Mouse (Mus musculus) limb, embryonic 10.5 days (tissue): Measurements from ENCODE around the gene Pcid2. TPM values are rescaled to one million over a fixed set of nuclear protein-coding genes. Genes with fewer than 3 reads are reported as not detected.

ENCODE experiments used
- DNase-seq: peaks from one replicate; pipeline ENCODE4 v3.0.0-alpha.2; 2017; ENCODE audit warnings: low spot score
- H3K27ac ChIP-seq: fragments of 300-500 bp; sonication (generic); 2 replicates; pipeline ENCODE4 v1.5.1; 2016; ENCODE audit warnings: mild to moderate bottlenecking
- H3K27me3 ChIP-seq: fragments of 300-500 bp; sonication (generic); 2 replicates; pipeline ENCODE4 v1.6.1; 2016; ENCODE audit warnings: low read depth, mild to moderate bottlenecking; ENCODE audit not compliant: poor library complexity, severe bottlenecking
- H3K36me3 ChIP-seq: fragments of 300-500 bp; sonication (generic); 2 replicates; pipeline ENCODE4 v1.6.1; 2016; ENCODE audit warnings: mild to moderate bottlenecking, moderate library complexity
- H3K4me1 ChIP-seq: fragments of 300-500 bp; sonication (generic); 2 replicates; pipeline ENCODE4 v1.6.1; 2016
- H3K4me3 ChIP-seq: fragments of 300-500 bp; sonication (generic); 2 replicates; pipeline ENCODE4 v1.5.1; 2016; ENCODE audit warnings: mild to moderate bottlenecking, moderate library complexity
- H3K9me3 ChIP-seq: fragments of 300-500 bp; sonication (generic); replicated peaks from 2 replicates; pipeline ENCODE4 v1.6.1; 2016; ENCODE audit warnings: mild to moderate bottlenecking
- WGBS: fragments of 180-500 bp; shearing (Covaris S2); methylation state at CpG from one replicate; pipeline ENCODE4 v1.1.7; 2016; 5-methylcytosine and 5-hydroxymethylcytosine counted together
- polyA plus RNA-seq: library from polyadenylated mRNA; unstranded; fragments of >200 nt; fragmentation: Nextera tagmentation; extraction: Ambion mirVana; gene quantifications from 2 replicates; pipeline ENCODE4 v1.2.1, GENCODE M21; 2016

Pcid2 gene
- polyA plus RNA-seq, 1 experiment from 2014 or later: 62.9 TPM

DNA sequence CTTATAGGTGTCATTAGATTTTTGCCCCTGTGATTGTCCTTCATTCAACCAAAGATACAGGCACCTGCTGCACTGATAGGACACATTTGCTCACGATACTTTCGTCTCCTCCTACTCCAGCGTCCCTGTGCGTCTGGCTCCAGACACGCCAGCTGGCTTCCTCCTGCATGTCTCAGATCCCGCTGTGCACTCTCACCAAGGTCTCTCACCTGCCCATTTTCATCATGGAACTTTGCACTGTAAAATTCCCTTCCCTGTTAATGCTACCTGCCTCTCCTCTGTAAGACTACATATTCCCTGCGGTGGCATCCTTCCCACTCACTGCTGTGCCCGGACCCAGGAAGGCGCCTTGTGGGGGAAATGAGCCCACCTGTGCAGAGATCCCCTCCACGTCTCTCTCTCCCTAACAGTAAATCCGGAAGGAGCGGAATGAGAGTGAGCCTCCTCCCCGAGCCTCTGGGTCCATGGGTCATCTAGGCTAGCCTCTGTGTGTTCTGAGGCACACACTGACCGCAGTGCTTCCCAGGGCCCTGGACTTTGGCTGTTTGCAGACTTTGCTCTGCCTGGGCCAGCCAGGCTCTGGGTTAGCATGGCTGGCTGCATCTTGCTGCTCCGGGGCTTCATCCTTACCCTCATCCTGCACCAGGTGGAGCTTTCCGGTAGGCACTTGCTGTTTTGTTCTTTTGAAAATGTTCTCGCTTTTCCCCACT, 44.7 kb downstream of the Pcid2 start, which contains the start of gene Proz:
Gene Proz (plus strand): TSS at position 474 of the 710 bp plus-strand sequence.
- Histone ChIP-seq H3K36me3 (no peaks in the 10 kb centered on the region), H3K9me3 (no peaks in the 10 kb centered on the region), H3K4me3 (no peak within 1 kb of the TSS), H3K27ac (no peak within 1 kb of the TSS), H3K4me1 (no peaks in the 10 kb centered on the region), H3K27me3 (no peaks in the 10 kb centered on the region)
- DNase-seq: no peak
- WGBS: 82% methylated on average over 17 of the region's 17 CpGs

DNA sequence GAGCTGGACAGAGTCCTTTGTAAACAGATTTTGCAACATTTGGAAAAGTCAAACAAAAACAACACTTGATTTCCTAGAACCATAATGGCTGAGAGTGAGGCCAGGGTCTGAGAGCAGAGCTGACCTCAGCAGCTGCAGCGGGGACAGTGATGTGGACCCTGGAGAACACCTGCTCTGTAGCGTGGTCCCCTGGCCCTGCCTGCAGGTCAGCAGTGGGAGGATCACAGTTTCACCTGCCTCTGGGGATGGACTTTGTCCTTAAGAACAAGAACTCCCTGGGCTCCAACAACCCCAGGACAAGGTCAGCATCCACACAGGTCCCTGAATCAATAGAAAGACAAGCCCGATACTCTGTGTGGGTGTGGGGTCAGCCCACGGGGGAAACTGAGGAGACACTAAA, 47.9 kb downstream of the Pcid2 start:
- no peaks in the 10 kb centered on the region for H3K36me3 ChIP-seq
- H3K4me1 ChIP-seq: no peaks in the 10 kb centered on the region
- H3K27me3 ChIP-seq: no peaks in the 10 kb centered on the region
- DNase-seq: no peak
- H3K27ac ChIP-seq: no peak overlapping the region
- 85% methylated on average over 4 of the region's 4 CpGs for WGBS
- no peaks in the 10 kb centered on the region for H3K9me3 ChIP-seq
- H3K4me3 ChIP-seq: no peak overlapping the region

DNA sequence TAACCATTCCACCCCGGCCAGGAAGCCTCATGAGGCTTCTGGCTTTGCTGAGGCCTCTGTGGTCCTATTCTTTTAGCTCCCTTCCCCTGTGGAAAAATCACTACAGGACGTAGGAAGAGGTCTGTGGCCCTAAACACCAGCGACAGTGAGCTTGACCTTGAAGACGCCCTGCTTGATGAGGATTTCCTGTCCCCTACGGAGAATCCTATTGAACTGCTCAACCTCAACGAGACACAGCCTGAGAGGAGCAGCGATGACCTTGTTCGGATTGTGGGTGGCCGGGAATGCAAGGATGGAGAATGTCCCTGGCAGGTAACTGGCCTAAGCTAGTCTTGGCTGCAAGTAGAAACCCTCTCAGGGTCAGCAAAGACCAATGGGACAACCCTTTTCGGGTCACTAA, 54.7 kb downstream of the Pcid2 start:
- H3K36me3 ChIP-seq: no peaks in the 10 kb centered on the region
- H3K9me3 ChIP-seq: no peaks in the 10 kb centered on the region
- no peak overlapping the region for H3K4me3 ChIP-seq
- H3K4me1 ChIP-seq: peaks cover 5% of the 10 kb centered on the region; the same call in 1 of the 2 replicates
- DNase-seq: no peak
- 84% methylated on average over 10 of the region's 10 CpGs for WGBS
- H3K27me3 ChIP-seq: no peaks in the 10 kb centered on the region
- H3K27ac ChIP-seq: no peak overlapping the region

DNA sequence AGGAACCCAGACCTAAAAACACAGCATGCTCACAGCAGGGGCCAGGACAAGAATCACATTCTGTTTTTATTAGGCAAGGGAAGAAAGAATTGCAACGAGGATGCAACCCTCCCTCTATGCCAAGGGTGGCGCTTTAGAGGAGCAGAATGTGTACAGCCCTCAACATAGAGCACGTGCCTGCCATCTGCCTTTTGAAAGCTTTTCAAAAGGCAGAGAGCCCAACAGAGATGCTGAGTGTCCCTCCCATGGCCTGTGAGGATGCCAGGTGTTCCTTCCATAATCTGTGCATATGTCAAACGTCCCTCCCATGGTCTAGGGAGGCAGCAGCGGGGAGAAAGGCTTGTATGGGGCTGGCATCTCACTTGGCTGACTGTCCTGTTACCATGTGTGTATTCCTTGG, 57.6 kb downstream of the Pcid2 start:
- DNase-seq: no peak
- Histone ChIP-seq H3K4me1 (peaks cover 5% of the 10 kb centered on the region; the same call in 1 of the 2 replicates), H3K9me3 (no peaks in the 10 kb centered on the region), H3K36me3 (no peaks in the 10 kb centered on the region), H3K27me3 (no peaks in the 10 kb centered on the region), H3K4me3 (no peak overlapping the region), H3K27ac (no peak overlapping the region)
- 67% methylated on average over 5 of the region's 5 CpGs for WGBS

DNA sequence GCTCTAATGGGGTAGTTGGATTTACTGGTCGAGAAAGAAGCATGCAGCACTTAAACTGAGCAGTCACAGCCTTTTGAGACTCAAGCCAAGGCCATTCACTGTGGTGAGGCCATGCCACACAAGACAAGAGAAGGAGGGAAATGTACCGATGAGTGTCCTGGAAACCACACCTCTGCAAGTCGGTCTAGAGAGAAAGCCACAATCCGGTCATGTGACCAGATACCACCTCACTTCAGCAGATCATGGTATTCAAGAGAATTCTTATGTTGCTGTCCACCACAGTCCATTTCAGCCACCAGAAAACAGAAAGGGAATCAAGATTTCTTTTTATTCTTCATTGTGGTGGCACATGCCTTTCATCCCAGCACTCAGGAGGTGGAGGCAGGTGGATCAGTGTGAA, 63.8 kb downstream of the Pcid2 start:
- no peak overlapping the region for H3K27ac ChIP-seq
- no peaks in the 10 kb centered on the region for H3K27me3 ChIP-seq
- no peaks in the 10 kb centered on the region for H3K36me3 ChIP-seq
- WGBS: 92% methylated on average over 4 of the region's 4 CpGs
- DNase-seq: no peak
- no peak overlapping the region for H3K4me3 ChIP-seq
- H3K4me1 ChIP-seq: peaks cover 14% of the 10 kb centered on the region
- no peaks in the 10 kb centered on the region for H3K9me3 ChIP-seq

DNA sequence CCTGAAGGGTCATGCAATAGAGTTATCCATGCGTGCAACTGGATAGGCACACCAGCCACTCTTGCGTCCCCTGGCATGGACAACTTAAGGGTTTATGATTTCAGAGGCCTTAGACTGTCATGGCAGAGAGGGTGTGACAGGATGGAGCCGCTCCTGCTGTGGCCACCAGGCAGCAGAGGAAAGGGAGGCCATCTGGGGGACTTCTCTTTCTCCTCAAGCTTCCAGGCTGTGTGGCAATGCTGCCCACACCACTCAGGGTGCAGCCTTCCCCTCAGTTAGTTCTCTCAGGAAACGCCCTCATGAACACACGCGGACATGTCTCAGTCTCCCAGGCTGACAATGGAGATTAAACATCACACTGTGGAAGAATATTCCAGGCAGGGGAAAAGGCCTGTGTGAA, 66.2 kb downstream of the Pcid2 start:
- WGBS: 90% methylated on average over 6 of the region's 6 CpGs
- Histone ChIP-seq H3K9me3 (no peaks in the 10 kb centered on the region), H3K27ac (no peak overlapping the region), H3K36me3 (no peaks in the 10 kb centered on the region), H3K4me1 (peaks cover 14% of the 10 kb centered on the region), H3K27me3 (no peaks in the 10 kb centered on the region), H3K4me3 (no peak overlapping the region)
- DNase-seq: no peak

DNA sequence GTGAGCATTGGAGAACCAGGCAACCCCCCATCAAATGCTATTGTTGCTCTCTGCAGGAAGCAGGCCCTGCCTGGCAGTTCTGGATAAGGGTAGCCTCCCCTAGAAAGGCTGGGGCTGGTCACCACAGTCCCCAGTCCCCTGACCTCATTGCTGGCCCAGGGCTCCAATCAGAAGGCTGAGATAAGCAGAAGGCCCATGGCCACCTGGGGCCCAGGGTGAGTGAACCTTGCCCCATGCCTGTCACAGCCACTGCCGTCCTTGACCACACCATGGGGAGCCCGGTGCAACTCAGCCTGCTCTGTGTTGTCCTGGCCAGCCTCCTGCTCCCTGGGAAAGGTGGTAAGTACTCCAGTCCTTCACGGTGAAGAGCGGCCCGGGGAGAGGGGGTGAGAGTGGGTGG, 67.7 kb downstream of the Pcid2 start:
- no peak for DNase-seq
- WGBS: 59% methylated on average over 5 of the region's 5 CpGs

DNA sequence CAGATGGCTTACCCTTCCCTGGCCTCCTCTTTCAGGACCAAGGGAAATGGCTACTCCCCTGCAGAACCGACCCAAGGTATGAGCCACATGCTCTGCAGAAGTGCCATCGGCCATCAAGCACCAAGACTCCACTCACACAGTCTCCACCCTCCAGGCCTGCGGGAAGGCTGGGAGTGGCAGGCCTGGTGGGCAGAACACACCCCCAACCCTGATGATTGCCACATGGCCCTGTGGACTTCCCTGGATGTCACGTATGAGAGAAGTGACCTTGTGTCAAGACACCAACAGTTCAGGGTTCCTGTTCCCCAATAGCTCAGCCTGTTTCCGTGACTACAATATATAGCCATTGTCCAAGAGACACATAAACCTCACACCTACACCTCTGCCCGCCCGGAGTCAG, 68.2 kb downstream of the Pcid2 start, which contains the start of gene F10:
Gene F10 (plus strand): TSS at position 294 of the 400 bp plus-strand sequence.
- no peak within 1 kb of the TSS for H3K4me3 ChIP-seq
- no peaks in the 10 kb centered on the region for H3K36me3 ChIP-seq
- WGBS: 74% methylated on average over 7 of the region's 7 CpGs
- H3K4me1 ChIP-seq: peaks cover 14% of the 10 kb centered on the region
- H3K27me3 ChIP-seq: no peaks in the 10 kb centered on the region
- no peak for DNase-seq
- H3K9me3 ChIP-seq: no peaks in the 10 kb centered on the region
- peak within 1 kb of the TSS; percentile 38; the same call in 1 of the 2 replicates for H3K27ac ChIP-seq

More for the DNA sequence above, 67.7 kb downstream of the Pcid2 start:
- Histone ChIP-seq H3K27ac (peak overlapping the region; percentile 8; the same call in 1 of the 2 replicates), H3K4me1 (peaks cover 14% of the 10 kb centered on the region), H3K27me3 (no peaks in the 10 kb centered on the region), H3K4me3 (no peak overlapping the region), H3K9me3 (no peaks in the 10 kb centered on the region), H3K36me3 (no peaks in the 10 kb centered on the region)

DNA sequence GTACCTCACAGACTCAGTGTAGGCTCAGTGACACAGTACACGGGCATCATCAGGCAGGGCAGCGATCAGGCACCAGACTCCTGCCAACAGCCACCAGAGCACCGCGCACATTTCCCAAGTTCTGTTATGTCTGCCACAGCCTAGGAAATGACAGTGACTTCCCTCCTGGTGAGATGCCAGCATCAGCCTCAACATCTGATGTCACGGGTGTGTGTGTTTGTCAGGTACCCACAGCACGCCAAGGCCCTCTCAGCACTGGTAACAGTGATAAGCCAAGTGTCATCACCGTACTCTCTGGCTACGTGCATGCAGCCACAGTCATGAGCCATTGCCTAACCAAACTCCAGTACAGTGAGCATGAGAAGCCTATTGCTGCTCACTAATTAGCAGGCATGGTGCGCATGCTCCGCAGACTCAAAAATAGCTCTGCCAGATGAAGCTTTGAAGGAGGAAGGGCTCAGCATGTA, 68.9 kb downstream of the Pcid2 start:
- DNase-seq: no peak
- Histone ChIP-seq H3K9me3 (no peaks in the 10 kb centered on the region), H3K27me3 (no peaks in the 10 kb centered on the region), H3K36me3 (no peaks in the 10 kb centered on the region), H3K27ac (0 out of 2 replicates have a peak overlapping the region, but pooled peaks have one; percentile 14), H3K4me1 (peaks cover 14% of the 10 kb centered on the region), H3K4me3 (no peak overlapping the region)
- WGBS: 95% methylated on average over 10 of the region's 10 CpGs

DNA sequence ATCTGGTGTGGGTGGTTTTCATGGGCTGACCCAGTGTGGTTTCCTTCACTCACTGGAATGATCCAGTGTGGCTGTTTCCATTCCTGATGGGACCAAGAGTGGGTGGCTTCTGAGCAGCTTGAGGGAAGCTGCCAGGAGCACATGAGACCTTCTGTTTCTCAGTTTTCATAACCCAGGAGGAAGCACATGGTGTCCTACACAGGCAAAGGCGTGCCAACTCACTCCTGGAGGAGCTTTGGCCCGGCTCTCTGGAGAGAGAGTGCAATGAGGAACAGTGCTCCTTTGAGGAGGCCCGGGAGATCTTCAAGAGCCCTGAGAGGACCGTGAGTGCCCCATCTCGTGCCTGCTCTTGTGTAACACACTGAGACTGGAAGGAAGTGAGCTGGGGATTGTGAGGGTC, 76.8 kb downstream of the Pcid2 start:
- Histone ChIP-seq H3K27me3 (no peaks in the 10 kb centered on the region), H3K4me3 (no peak overlapping the region), H3K4me1 (peaks cover 15% of the 10 kb centered on the region), H3K9me3 (no peaks in the 10 kb centered on the region), H3K36me3 (no peaks in the 10 kb centered on the region), H3K27ac (no peak overlapping the region)
- no peak for DNase-seq
- 72% methylated on average over 5 of the region's 5 CpGs for WGBS

DNA sequence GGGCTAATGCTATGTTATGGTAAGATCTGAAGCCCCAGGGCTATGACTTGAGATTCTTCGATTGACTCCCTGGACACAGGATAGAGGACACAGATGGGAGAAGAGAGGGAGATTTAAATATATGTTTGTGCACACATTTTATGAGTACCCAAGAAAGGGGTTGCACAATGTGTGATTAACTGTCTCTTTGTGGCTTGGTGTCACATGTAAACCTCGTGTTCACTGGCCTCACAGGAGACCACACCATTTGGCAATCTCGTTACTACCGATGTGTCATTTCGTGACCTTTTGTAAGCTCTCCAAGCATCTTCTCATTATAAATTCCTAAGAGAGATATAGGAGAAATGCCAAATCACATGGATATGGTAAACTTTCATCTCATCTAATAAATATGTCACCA, 77.6 kb downstream of the Pcid2 start:
- no peak for DNase-seq
- H3K4me3 ChIP-seq: no peak overlapping the region
- 85% methylated on average over 5 of the region's 5 CpGs for WGBS

More for the DNA sequence above, 77.6 kb downstream of the Pcid2 start:
- no peaks in the 10 kb centered on the region for H3K9me3 ChIP-seq
- no peaks in the 10 kb centered on the region for H3K27me3 ChIP-seq
- peaks cover 15% of the 10 kb centered on the region for H3K4me1 ChIP-seq
- H3K36me3 ChIP-seq: no peaks in the 10 kb centered on the region
- H3K27ac ChIP-seq: no peak overlapping the region
